Mouse (Mus musculus): ENCODE results near the gene Ddx10.

DNA sequence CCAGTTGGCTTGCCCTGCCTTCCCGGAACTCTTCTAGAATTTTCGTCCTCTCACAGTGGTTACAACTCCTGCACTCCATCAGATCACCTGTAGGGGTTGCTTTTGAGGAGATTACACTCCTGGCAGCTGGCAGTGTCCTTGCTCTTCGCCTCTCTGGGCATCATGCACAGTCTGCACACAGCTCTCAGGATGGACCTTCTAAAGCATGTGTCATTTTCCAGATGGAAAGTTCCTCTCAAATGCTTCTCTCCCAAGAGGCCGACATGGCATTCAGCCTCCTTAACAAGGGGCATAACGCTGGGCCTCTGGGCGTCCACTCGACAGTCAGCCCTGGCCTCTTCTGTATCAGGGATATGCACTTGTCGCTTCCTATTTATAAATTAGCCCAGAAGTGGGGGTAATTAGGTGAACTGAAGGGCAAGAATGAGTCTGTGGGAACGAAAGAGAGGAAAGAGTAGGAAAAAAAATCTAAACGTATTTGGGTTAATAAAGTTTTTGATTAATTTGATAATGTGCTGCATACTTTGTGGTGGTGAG is 174.2 kb downstream of the Ddx10 start:
- TF ChIP-seq CTCF (IDR thresholded peaks at IDR 0.05; ENCODE audit: extremely low read depth, insufficient read depth, low read length) (no peak), POLR2A (IDR thresholded peaks at IDR 0.05; ENCODE audit: extremely low read depth, insufficient read depth, low read length) (no peak)
